Mouse (Mus musculus): ENCODE measurements around the gene Kcnab2.

- TF ChIP-seq CTCF (conservative IDR thresholded peaks at IDR 0.05 in 1 of 2, IDR thresholded peaks at IDR 0.05 in 1 of 2; ENCODE audit: low read depth in 2 of 2, low read length in 2 of 2), result no peak
- TF ChIP-seq TCF12 (IDR thresholded peaks at IDR 0.05; ENCODE audit: low read depth, low read length), result no peak
- no peak for TF ChIP-seq HCFC1 (IDR thresholded peaks at IDR 0.05; ENCODE audit: low read depth, low read length)
- TF ChIP-seq UBTF (IDR thresholded peaks at IDR 0.05; ENCODE audit: low read depth, low read length), result no peak
- no peak for TF ChIP-seq MAX (IDR thresholded peaks at IDR 0.05; ENCODE audit: low read length)
- no peak for TF ChIP-seq ETS1 (conservative IDR thresholded peaks at IDR 0.05; ENCODE audit: low read depth, low read length)
- no peak for TF ChIP-seq POLR2A (IDR thresholded peaks at IDR 0.05; ENCODE audit: low read depth, low read length)
- TF ChIP-seq EP300 (IDR thresholded peaks at IDR 0.05; ENCODE audit: low read length), result no peak
- TF ChIP-seq MYC (IDR thresholded peaks at IDR 0.05; ENCODE audit: low read depth, low read length), result no peak
- TF ChIP-seq JUND (conservative IDR thresholded peaks at IDR 0.05; ENCODE audit: low read depth, low read length), result no peak
- no peak for TF ChIP-seq USF1 (IDR thresholded peaks at IDR 0.05; ENCODE audit: low read depth, low read length)
- TF ChIP-seq TBP (conservative IDR thresholded peaks at IDR 0.05; ENCODE audit: low read depth, low read length), result no peak
- TF ChIP-seq POLR2AphosphoS2 (IDR thresholded peaks at IDR 0.05; ENCODE audit: low read depth, low read length), result no peak
These were observed 127.8 kb downstream of the Kcnab2 start for GRCm38 (mm10) chr4:152349837-152350381.

Measured in CH12.LX (cell line).